Mouse (Mus musculus) ES-Bruce4 (cell line): ENCODE results near the gene Zfp940.

Experiments
- CTCF ChIP-seq: IDR thresholded peaks from one replicate; pipeline ENCODE4 v1.8.1; 2011; ENCODE audit warnings: low read depth, low read length
- POLR2A ChIP-seq: IDR thresholded peaks from one replicate; pipeline ENCODE4 v1.8.1; 2011; ENCODE audit warnings: low read length; ENCODE audit not compliant: insufficient read depth

DNA sequence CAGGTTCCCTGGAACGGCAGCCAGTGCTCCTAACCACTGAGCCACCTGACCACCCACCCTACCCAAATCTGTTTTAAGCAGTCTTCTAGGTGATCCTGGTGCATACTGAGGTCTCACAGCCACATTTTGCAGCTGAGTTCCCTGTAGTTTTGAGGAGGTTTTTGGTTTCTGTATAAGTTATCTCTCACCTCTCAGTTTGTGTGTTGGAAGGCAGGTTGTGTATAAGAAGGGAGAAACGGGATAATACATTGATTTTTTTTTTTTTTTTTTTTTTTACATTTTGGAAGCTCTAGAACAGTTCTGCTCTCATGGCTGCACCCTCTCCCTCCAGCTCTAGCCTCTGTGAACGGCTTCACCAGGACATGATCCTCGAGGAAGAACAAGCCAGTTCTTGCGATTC is 67.6 kb downstream of the Zfp940 start:
- no peak for TF ChIP-seq CTCF
- no peak for TF ChIP-seq POLR2A
